Mouse (Mus musculus): ENCODE results near the gene Aldh3a1.

- no peak for TF ChIP-seq CTCF (IDR thresholded peaks at IDR 0.05; ENCODE audit: control insufficient read depth, insufficient read depth, insufficient replicate concordance, low read depth, low read length)
- no peak for TF ChIP-seq POLR2A (IDR thresholded peaks at IDR 0.05; ENCODE audit: control insufficient read depth, low read depth, low read length)
Observed at GRCm38 (mm10) chr11:61262516-61262915, 55.2 kb downstream of the Aldh3a1 start.

All from testis, adult 2 months (tissue).